8 mouse cellular contexts compared by ENCODE assay signal in the genomic region with DNA sequence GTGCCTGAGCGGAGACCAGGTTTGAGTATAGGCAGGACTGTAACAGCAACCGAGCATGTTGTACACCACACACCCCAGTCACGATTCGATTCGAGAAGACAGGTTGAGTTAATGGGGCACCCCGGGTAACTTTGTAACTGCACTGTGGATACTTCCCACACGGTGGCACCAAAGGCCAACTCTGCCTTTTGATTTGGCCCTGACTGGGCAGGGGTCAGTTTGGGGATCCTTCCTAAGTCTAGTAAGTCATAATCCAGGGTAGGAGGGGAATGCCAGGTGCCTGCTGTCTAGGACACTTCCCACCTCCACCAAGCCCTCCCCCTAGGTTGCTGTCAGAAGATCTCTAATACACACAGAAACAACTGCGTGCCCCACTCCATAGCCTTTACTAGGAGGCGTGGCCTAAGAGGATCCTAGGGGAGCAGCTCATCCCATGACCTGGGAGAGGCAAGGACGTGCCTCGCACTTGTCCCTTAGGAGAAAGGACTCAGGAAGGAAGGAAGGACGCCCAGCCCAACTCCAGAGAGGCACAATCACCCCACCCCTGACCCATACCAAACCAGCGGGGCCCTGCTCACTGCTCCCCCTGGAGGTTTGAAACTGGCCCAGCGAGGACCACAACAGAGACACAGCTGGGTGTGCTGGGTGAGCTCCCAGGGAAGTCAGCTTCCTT. TPM values are rescaled to one million over a fixed set of nuclear protein-coding genes. Genes with fewer than 3 reads are reported as not detected.
A peak's percentile ranks its signal among the peaks of the same experiment; 100 is the strongest.
DNase-seq lines count a peak whose midpoint lies in the region; ATAC-seq and TF ChIP-seq lines count a peak whose summit lies in the region.

No protein-coding gene starts in this region.

- ATAC-seq in forebrain, postnatal 0 days: peak; percentile 45; the same call in 1 of the 2 replicates
- peak; percentile 54; the same call in 1 of the 2 replicates for ATAC-seq in hindbrain, embryonic 13.5 days (ENCODE audit: low FRiP score)
- ATAC-seq in monocyte, adult 5-6 weeks (replicated peaks; ENCODE audit: insufficient number of reproducible peaks, low FRiP score, low TSS enrichment, poor library complexity, severe bottlenecking): peak; percentile 81

- DNase-seq in ovary, postnatal 10 days (ENCODE audit: low spot score): peak; percentile 33
- DNase-seq in ovary, adult 18-20 months (ENCODE audit: low spot score): no peak
- peak; percentile 44 for DNase-seq in cerebellum, adult 11 months
- no peak for DNase-seq in forebrain, postnatal 0 days
- DNase-seq in liver: peak; percentile 61
- DNase-seq in thymus, adult 2 months: peak; percentile 83

- no peaks in the 10 kb centered on the region for H3K4me1 ChIP-seq in forebrain, postnatal 0 days (ENCODE audit: insufficient read depth)
- H3K4me1 ChIP-seq in hindbrain, embryonic 13.5 days (replicated peaks): 0 out of 2 replicates have a peak, but pooled peaks cover 5% of the 10 kb centered on the region
- H3K4me1 ChIP-seq in thymus, adult 2 months (replicated peaks; ENCODE audit: control insufficient read depth, insufficient read depth, low read length): peaks cover 13% of the 10 kb centered on the region

- H3K27me3 ChIP-seq in forebrain, postnatal 0 days (ENCODE audit: insufficient read depth, low read length): no peaks in the 10 kb centered on the region
- peaks cover 17% of the 10 kb centered on the region for H3K27me3 ChIP-seq in hindbrain, embryonic 13.5 days
- H3K27me3 ChIP-seq in thymus, adult 2 months (ENCODE audit: control insufficient read depth, insufficient read depth, low read length): no peaks in the 10 kb centered on the region

- H3K36me3 ChIP-seq in forebrain, postnatal 0 days (ENCODE audit: insufficient read depth): no peaks in the 10 kb centered on the region
- no peaks in the 10 kb centered on the region for H3K36me3 ChIP-seq in hindbrain, embryonic 13.5 days
- H3K36me3 ChIP-seq in thymus, adult 2 months (ENCODE audit: control insufficient read depth, insufficient read depth, low read length): no peaks in the 10 kb centered on the region

- no peak overlapping the region for H3K4me3 ChIP-seq in forebrain, postnatal 0 days (ENCODE audit: low read depth, low read length)
- H3K4me3 ChIP-seq in hindbrain, embryonic 13.5 days: no peak overlapping the region
- H3K4me3 ChIP-seq in thymus, adult 2 months (ENCODE audit: control insufficient read depth, insufficient read depth, low read length): peak overlapping the region; percentile 47

- peak; percentile 66 for TF ChIP-seq CTCF in forebrain, postnatal 0 days (IDR thresholded peaks at IDR 0.05; ENCODE audit: low read depth)
- TF ChIP-seq CTCF in thymus, adult 2 months (IDR thresholded peaks at IDR 0.05; ENCODE audit: borderline replicate concordance, control insufficient read depth, extremely low read depth, insufficient read depth, low read length, poor library complexity): peak; percentile 95

- no peaks in the 10 kb centered on the region for H3K9me3 ChIP-seq in forebrain, postnatal 0 days (ENCODE audit: low read length)
- no peaks in the 10 kb centered on the region for H3K9me3 ChIP-seq in hindbrain, embryonic 13.5 days

- peak overlapping the region; percentile 27 for H3K4me2 ChIP-seq in forebrain, postnatal 0 days (ENCODE audit: low read depth)
- peak overlapping the region; percentile 30 for H3K4me2 ChIP-seq in hindbrain, embryonic 13.5 days

- no peak overlapping the region for H3K27ac ChIP-seq in forebrain, postnatal 0 days (ENCODE audit: low read depth, low read length)
- H3K27ac ChIP-seq in hindbrain, embryonic 13.5 days: no peak overlapping the region
- H3K27ac ChIP-seq in thymus, adult 2 months (ENCODE audit: control insufficient read depth, insufficient read depth, low read length): no peak overlapping the region

- TF ChIP-seq POLR2A in thymus, adult 2 months (IDR thresholded peaks at IDR 0.05; ENCODE audit: control insufficient read depth, extremely low read depth, insufficient read depth, low read length, poor library complexity): 0 out of 2 replicates have a peak, but pooled peaks have one; percentile 17

- H3K9ac ChIP-seq in forebrain, postnatal 0 days: no peak overlapping the region
- no peak overlapping the region for H3K9ac ChIP-seq in hindbrain, embryonic 13.5 days

- WGBS in forebrain, postnatal 0 days: 5% methylated on average over 14 of the region's 14 CpGs
- 4% methylated on average over 14 of the region's 14 CpGs for WGBS in hindbrain, embryonic 13.5 days
- WGBS in thymus, adult 2 months: 3% methylated on average over 14 of the region's 14 CpGs

RNA-seq across cellular contexts. Expression of a gene that starts 8.6 kb away (rescaled TPM):
- total RNA-seq in forebrain, postnatal 0 days (2014; rRNA removed): 9.2 and 10.6 TPM in 2 replicates
- polyA plus RNA-seq in forebrain, postnatal 0 days (2015; fragmentation: Nextera tagmentation; extraction: Ambion mirVana): 37.2 and 37.4 TPM in 2 replicates
- polyA plus RNA-seq in hindbrain, embryonic 13.5 days (2015; fragmentation: Nextera tagmentation; extraction: Ambion mirVana): 26.6 and 27.1 TPM in 2 replicates
- 0.64 to 6.4 TPM (median 1.2 TPM) in 3 replicates for total RNA-seq in monocyte, adult 5-6 weeks (2017)
- polyA plus RNA-seq in thymus, adult 2 months (2012; rRNA removed): 125 and 128 TPM in 2 replicates

RNA-seq across cellular contexts. Expression of a gene that starts 30.7 kb away (rescaled TPM):
- 179 TPM in 2 replicates for total RNA-seq in forebrain, postnatal 0 days (2014; rRNA removed)
- 251 and 275 TPM in 2 replicates for polyA plus RNA-seq in forebrain, postnatal 0 days (2015; fragmentation: Nextera tagmentation; extraction: Ambion mirVana)
- 201 and 203 TPM in 2 replicates for polyA plus RNA-seq in hindbrain, embryonic 13.5 days (2015; fragmentation: Nextera tagmentation; extraction: Ambion mirVana)
- total RNA-seq in monocyte, adult 5-6 weeks (2017): 62.8 to 77.2 TPM (median 68.8 TPM) in 3 replicates
- 112 and 119 TPM in 2 replicates for polyA plus RNA-seq in thymus, adult 2 months (2012; rRNA removed)

RNA-seq across cellular contexts. Expression of a gene that starts 39.9 kb away (rescaled TPM):
- total RNA-seq in forebrain, postnatal 0 days (2014; rRNA removed): 39.5 and 52.5 TPM in 2 replicates
- 67.9 and 86.0 TPM in 2 replicates for polyA plus RNA-seq in forebrain, postnatal 0 days (2015; fragmentation: Nextera tagmentation; extraction: Ambion mirVana)
- 114 and 120 TPM in 2 replicates for polyA plus RNA-seq in hindbrain, embryonic 13.5 days (2015; fragmentation: Nextera tagmentation; extraction: Ambion mirVana)
- total RNA-seq in monocyte, adult 5-6 weeks (2017): 75.1 to 125 TPM (median 91.9 TPM) in 3 replicates
- polyA plus RNA-seq in thymus, adult 2 months (2012; rRNA removed): 67.0 and 89.4 TPM in 2 replicates

RNA-seq across cellular contexts. Expression of a gene that starts 40.7 kb away (rescaled TPM):
- 1.5 TPM in 1 of 2 replicates, not detected in the other for total RNA-seq in forebrain, postnatal 0 days (2014; rRNA removed)
- 0.62 and 0.90 TPM in 2 replicates for polyA plus RNA-seq in forebrain, postnatal 0 days (2015; fragmentation: Nextera tagmentation; extraction: Ambion mirVana)
- 0.43 and 1.2 TPM in 2 replicates for polyA plus RNA-seq in hindbrain, embryonic 13.5 days (2015; fragmentation: Nextera tagmentation; extraction: Ambion mirVana)
- 3.6 to 4.9 TPM in 2 of 3 replicates, not detected in the other for total RNA-seq in monocyte, adult 5-6 weeks (2017)
- polyA plus RNA-seq in thymus, adult 2 months (2012; rRNA removed): 0.52 and 1.00 TPM in 2 replicates

Comparison
In these comparisons a context has a peak if more than half of its experiments do, and no peak if none do; other contexts are left out.
1. DNase-seq: peak in ovary, postnatal 10 days (single experiment), cerebellum, adult 11 months (single experiment), liver (single experiment) and thymus, adult 2 months (single experiment); none in ovary, adult 18-20 months (single experiment) and forebrain, postnatal 0 days (single experiment).
2. Peak in every context shown above with its lines, with median percentiles within 50 percentile points of each other: ATAC-seq.